Mouse (Mus musculus) heart, adult 2 months (tissue): Measurements from ENCODE around the gene Fubp1. TPM values are rescaled to one million over a fixed set of nuclear protein-coding genes. Genes with fewer than 3 reads are reported as not detected.

Experiments used
- DNase-seq, 2 experiments: peaks; one replicate each; pipeline ENCODE4 v3.0.0; 2021
- H3K27ac ChIP-seq: fragments of 200-600 bp; 2 replicates; pipeline ENCODE4 v1.8.1; 2022
- H3K27me3 ChIP-seq: fragments of 200-500 bp; 2 replicates; pipeline ENCODE4 v1.6.1; 2012; ENCODE audit warnings: mild to moderate bottlenecking, low read length, inconsistent platforms, mixed read lengths; ENCODE audit not compliant: control insufficient read depth, insufficient read depth
- H3K36me3 ChIP-seq: fragments of 200-500 bp; 2 replicates; pipeline ENCODE4 v1.6.1; 2012; ENCODE audit warnings: low read length, inconsistent platforms; ENCODE audit not compliant: control insufficient read depth, insufficient read depth
- H3K4me1 ChIP-seq: fragments of 200-500 bp; 2 replicates; pipeline ENCODE4 v1.6.1; 2011; ENCODE audit warnings: low read length; ENCODE audit not compliant: control insufficient read depth, insufficient read depth
- H3K4me3 ChIP-seq: fragments of 200-600 bp; 2 replicates; pipeline ENCODE4 v1.8.1; 2022
- H3K79me2 ChIP-seq: fragments of 200-500 bp; replicated peaks from 2 replicates; pipeline ENCODE4 v1.6.1; 2012; ENCODE audit warnings: mild to moderate bottlenecking, inconsistent platforms, low read length, moderate library complexity, mixed read lengths; ENCODE audit not compliant: control insufficient read depth, insufficient read depth
- H3K9ac ChIP-seq: fragments of 200-500 bp; 2 replicates; pipeline ENCODE4 v1.6.1; 2012; ENCODE audit warnings: low read depth, mild to moderate bottlenecking, control low read depth, inconsistent platforms, low read length, mixed read lengths
- CTCF ChIP-seq: fragments of 200-600 bp; IDR thresholded peaks from 2 replicates; pipeline ENCODE4 v1.8.1; 2022; ENCODE audit warnings: antibody characterized with exemption, mild to moderate bottlenecking, moderate library complexity
- EP300 ChIP-seq: fragments of 200-500 bp; IDR thresholded peaks from 2 replicates; pipeline ENCODE4 v1.6.1; 2011; ENCODE audit warnings: low read depth, low read length, control low read depth; ENCODE audit not compliant: insufficient read depth
- POLR2A ChIP-seq: fragments of 200-500 bp; IDR thresholded peaks from 2 replicates; pipeline ENCODE4 v1.6.1; 2011; ENCODE audit warnings: mild to moderate bottlenecking, low read depth, low read length, control low read depth; ENCODE audit not compliant: insufficient read depth
- WGBS: fragments of 180-500 bp; shearing (Covaris S2); methylation state at CpG from one replicate; pipeline ENCODE4 v1.1.7; 2018; 5-methylcytosine and 5-hydroxymethylcytosine counted together
- intact Hi-C: fragments of 180-260 bp; cut with DNase I; formaldehyde crosslinking; loops from one replicate; pipeline ENCODE4 v1.15.1; 2025
- polyA plus RNA-seq: library from polyadenylated mRNA; depleted of rRNA; stranded (reverse); fragments of >200 nt; gene quantifications from 2 replicates; pipeline ENCODE4 v1.2.3, GENCODE M21; 2012
- total RNA-seq, 2 experiments: library from RNA; stranded (reverse); gene quantifications; 2 replicates each; pipeline ENCODE4 v1.2.3; 2021

The Fubp1 gene
- total and polyA plus RNA-seq, 3 experiments: 39.4 to 58.0 (median 54.2) TPM

DNA sequence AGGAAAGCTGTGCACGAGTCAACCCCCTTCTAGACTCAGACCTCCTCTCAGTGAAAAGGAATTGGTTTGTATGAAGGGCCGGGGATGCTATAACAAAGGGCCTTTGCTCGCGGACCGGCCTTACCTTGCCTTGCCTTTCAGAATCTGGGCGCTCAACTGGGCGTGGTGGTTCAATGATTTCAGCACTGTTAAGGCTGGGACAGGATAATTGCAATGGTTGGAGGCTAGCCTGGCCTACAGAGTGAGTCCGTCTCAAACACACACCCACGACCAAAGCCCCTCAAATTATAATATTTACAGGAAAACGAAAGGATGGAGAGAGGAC is 44.2 kb upstream of the Fubp1 start, which contains the start of gene Gipc2:
Gene Gipc2 (minus strand): TSS at position 132 of the 325 bp plus-strand sequence.
- H3K27me3 ChIP-seq: no peaks in the 10 kb centered on the region
- no peak for DNase-seq
- TF ChIP-seq CTCF (no peak), EP300 (no peak), POLR2A (no peak)
- intact Hi-C loops: loop anchor here (10.0 kb wide), 1 partner anchor 51 kb away; no protein-coding TSS in a partner anchor
- no peaks in the 10 kb centered on the region for H3K79me2 ChIP-seq
- H3K36me3 ChIP-seq: no peaks in the 10 kb centered on the region
- WGBS: 37% methylated on average over 10 of the region's 10 CpGs
- H3K4me3 ChIP-seq: peak within 1 kb of the TSS; percentile 89
- peaks cover 1% of the 10 kb centered on the region; the same call in 1 of the 2 replicates for H3K4me1 ChIP-seq
- peak within 1 kb of the TSS; percentile 92 for H3K9ac ChIP-seq
- H3K27ac ChIP-seq: peak within 1 kb of the TSS; percentile 83

DNA sequence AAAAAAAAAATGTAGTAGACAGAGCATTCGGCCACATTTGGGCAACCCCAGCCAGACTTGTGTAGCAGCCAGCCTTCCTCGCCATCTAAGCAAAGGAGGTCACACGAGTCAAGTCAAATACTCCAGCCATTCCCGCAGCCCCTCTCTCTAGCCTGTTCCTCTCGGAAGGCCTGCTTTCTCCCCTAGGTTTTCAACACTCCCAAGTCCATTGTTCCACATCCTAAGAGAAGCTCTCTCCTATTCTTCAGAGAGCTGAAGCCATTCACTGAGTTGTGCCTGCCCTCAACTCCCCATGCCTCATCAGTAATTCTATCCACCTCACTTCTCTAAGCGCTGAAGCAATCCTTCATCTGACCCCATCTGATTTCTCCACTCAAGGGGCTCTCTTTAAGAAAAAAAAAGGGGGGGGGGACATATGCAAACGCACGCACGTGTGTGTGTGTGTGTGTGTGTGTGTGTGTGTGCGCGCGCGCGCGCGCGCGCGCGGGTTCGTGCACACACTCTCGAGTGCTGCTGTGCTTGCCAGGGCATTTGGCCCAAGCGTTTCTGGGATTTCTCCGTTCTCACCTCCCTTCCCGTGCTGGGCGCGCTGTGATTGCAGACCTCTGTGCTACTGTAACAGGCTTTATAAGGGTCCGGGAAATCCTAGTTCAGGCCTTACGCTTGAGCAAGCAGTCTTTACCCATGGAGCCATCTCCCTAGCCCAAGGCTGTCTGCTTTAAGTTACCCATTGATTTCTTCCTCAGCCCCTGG is 43.3 kb upstream of the Fubp1 start:
- no peaks in the 10 kb centered on the region for H3K36me3 ChIP-seq
- no peaks in the 10 kb centered on the region for H3K79me2 ChIP-seq
- peak overlapping the region; percentile 16; the same call in 1 of the 2 replicates for H3K4me3 ChIP-seq
- peaks cover 1% of the 10 kb centered on the region; the same call in 1 of the 2 replicates for H3K4me1 ChIP-seq
- H3K27me3 ChIP-seq: no peaks in the 10 kb centered on the region
- TF ChIP-seq EP300 (no peak), POLR2A (no peak), CTCF (no peak)
- peak in 1 of 2 experiments; percentile 24 for DNase-seq
- 39% methylated on average over 29 of the region's 29 CpGs for WGBS
- H3K9ac ChIP-seq: no peak overlapping the region
- intact Hi-C loops: loop anchor here (10.0 kb wide), 1 partner anchor 52 kb away; no protein-coding TSS in a partner anchor
- no peak overlapping the region for H3K27ac ChIP-seq

DNA sequence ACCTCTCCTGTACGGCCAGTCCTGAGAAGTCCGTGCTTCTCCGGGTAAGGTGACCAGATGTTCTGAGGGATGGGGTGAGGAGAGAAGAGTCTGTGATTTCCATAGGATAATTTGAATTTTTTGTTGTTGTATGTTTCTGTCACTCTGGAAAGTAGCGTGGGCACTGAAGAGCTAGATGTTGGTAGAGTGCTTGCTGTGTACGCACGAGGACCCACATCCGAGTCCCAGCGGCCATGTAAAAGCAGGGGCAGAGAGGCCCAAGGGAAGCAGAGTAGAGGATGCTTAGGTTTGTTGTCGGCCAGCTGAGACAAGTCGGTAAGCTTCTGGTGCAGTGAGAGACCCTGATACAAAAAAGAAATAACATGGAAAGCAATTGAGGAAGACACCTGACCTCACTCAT is 42.2 kb upstream of the Fubp1 start:
- Histone ChIP-seq H3K4me3 (no peak overlapping the region), H3K27me3 (no peaks in the 10 kb centered on the region), H3K79me2 (no peaks in the 10 kb centered on the region), H3K4me1 (peaks cover 1% of the 10 kb centered on the region; the same call in 1 of the 2 replicates), H3K27ac (no peak overlapping the region), H3K36me3 (no peaks in the 10 kb centered on the region), H3K9ac (no peak overlapping the region)
- WGBS: 95% methylated on average over 10 of the region's 10 CpGs
- TF ChIP-seq EP300 (no peak), POLR2A (no peak), CTCF (no peak)
- intact Hi-C loops: loop anchor here (10.0 kb wide), 1 partner anchor 53 kb away; no protein-coding TSS in a partner anchor
- no peak for DNase-seq

DNA sequence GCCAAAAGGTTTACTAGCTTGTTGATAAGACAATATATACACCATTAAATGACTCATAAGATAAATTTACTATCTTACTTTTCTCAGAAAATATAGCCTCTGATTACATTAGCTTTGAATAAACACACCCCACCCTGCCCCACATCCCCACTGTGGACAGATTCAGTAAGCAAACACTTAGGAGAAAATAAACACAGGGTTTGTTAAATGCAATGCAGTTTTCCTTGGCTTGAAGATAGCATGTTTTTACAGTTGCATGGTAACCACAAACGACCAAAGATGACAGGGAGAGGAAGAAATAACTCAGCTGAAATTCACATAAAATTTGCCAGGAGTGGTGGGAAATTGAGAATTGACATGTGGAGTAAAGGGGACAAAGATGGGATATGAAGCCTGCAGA is 39.8 kb upstream of the Fubp1 start:
- WGBS: 19% methylated on average over 1 of the region's 1 CpGs
- no peak overlapping the region for H3K27ac ChIP-seq
- intact Hi-C loops: no loop called here

DNA sequence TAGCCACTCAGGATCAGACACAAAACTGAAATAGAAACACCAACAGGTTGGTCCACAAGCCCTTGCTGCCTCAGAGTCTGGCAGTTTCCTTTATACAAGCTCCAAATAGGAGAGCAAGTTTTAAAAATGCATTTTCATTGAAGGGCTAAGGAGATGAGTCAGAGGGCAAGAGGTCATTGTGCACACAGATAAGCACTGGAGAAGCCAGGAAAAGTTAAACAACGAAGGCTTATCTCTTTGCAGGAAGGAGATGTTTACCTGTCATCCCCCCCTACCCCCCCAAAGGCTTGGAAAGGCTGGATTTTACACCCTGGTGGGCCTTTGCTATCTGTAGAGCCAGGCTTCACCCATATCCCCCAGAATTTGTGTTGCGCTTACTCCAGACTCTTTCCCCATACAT is 39.0 kb upstream of the Fubp1 start:
- no peak for TF ChIP-seq CTCF
- H3K4me3 ChIP-seq: no peak overlapping the region
- no peaks in the 10 kb centered on the region for H3K4me1 ChIP-seq
- 56% methylated on average over 2 of the region's 2 CpGs for WGBS
- no peaks in the 10 kb centered on the region for H3K79me2 ChIP-seq
- no peaks in the 10 kb centered on the region for H3K36me3 ChIP-seq
- H3K27me3 ChIP-seq: no peaks in the 10 kb centered on the region
- H3K27ac ChIP-seq: no peak overlapping the region
- intact Hi-C loops: no loop called here
- no peak overlapping the region for H3K9ac ChIP-seq
- no peak for DNase-seq

More for the DNA sequence above, 39.8 kb upstream of the Fubp1 start:
- H3K27me3 ChIP-seq: no peaks in the 10 kb centered on the region
- H3K4me3 ChIP-seq: no peak overlapping the region
- no peaks in the 10 kb centered on the region for H3K36me3 ChIP-seq
- no peaks in the 10 kb centered on the region for H3K79me2 ChIP-seq
- DNase-seq: no peak
- TF ChIP-seq EP300 (no peak), CTCF (no peak), POLR2A (no peak)
- no peak overlapping the region for H3K9ac ChIP-seq
- no peaks in the 10 kb centered on the region for H3K4me1 ChIP-seq

DNA sequence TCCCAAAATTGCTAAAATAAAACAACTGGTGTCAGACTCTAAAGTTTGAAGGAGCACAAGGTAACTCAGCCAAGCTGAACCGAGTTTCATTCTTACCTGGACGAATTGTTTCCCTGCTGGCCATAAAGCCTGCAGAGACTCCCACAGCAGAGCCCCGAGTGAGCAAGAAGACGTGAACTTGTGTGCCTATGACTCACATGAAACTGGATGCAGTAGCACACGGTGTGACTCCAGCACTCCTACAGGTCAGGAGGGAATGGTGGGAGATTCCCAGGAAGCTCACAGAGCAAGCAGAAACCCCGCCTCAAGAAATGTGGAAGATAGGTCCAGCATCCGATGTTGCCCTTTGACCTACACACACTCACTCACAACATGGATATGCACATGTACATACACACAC is 38.4 kb upstream of the Fubp1 start:
- Histone ChIP-seq H3K9ac (no peak overlapping the region), H3K79me2 (no peaks in the 10 kb centered on the region), H3K36me3 (no peaks in the 10 kb centered on the region), H3K4me3 (no peak overlapping the region), H3K27ac (no peak overlapping the region), H3K4me1 (no peaks in the 10 kb centered on the region), H3K27me3 (no peaks in the 10 kb centered on the region)
- TF ChIP-seq CTCF: no peak
- no peak for TF ChIP-seq EP300
- TF ChIP-seq POLR2A: no peak
- 55% methylated on average over 7 of the region's 7 CpGs for WGBS
- no peak for DNase-seq
- intact Hi-C loops: no loop called here
